Mouse (Mus musculus): ENCODE measurements around the gene Txlng. TPM values are rescaled to one million over a fixed set of nuclear protein-coding genes. Genes with fewer than 3 reads are reported as not detected.
A peak's percentile ranks its signal among the peaks of the same experiment; 100 is the strongest.

The Txlng gene
- 19.5 and 20.3 TPM in 2 replicates for polyA plus RNA-seq (2014; fragmentation: Nextera tagmentation; extraction: Ambion mirVana)

DNA sequence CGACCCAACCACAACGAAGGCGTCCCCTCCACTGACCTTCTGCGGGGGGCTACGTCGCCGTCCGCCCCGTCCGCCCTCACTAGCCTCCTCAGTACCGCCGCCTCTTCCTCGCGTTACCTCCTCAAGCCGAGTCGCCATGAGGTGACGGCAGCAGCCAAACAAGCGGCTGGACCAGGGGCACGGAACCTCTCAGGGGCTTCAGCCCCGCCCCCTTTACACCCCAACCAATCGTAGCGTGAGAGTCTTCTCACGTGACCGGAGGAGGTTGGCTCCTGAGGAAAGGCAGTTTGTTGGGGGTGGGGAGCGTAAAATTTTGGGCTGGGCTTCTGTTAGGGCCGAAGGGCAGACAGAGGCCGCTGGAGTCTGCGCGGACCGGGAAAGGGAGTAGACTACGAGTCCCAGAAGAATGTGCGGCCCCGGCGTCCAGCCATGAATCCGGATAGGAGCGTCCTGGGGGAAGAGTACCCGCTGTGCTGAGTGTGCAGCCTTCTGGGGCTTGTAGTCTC lies at the start of gene Txlng:
TSS of gene Txlng (minus strand) at position 252 of the 506 bp plus-strand sequence.
- Histone ChIP-seq H3K27me3 (ENCODE audit: control insufficient read depth, insufficient read depth, low read length) (no peaks in the 10 kb centered on the region; the same call in 1 of the 2 replicates), H3K4me3 (ENCODE audit: low read depth, low read length) (peak within 1 kb of the TSS; percentile 57), H3K4me2 (replicated peaks; ENCODE audit: low read depth, low read length) (peak within 1 kb of the TSS; percentile 81), H3K9me3 (ENCODE audit: control insufficient read depth, low read length) (no peaks in the 10 kb centered on the region), H3K36me3 (ENCODE audit: control insufficient read depth, insufficient read depth, low read length) (no peaks in the 10 kb centered on the region), H3K9ac (ENCODE audit: low read depth, low read length) (peak within 1 kb of the TSS; percentile 47; the same call in 1 of the 2 replicates), H3K27ac (ENCODE audit: low read depth, low read length) (no peak within 1 kb of the TSS), H3K4me1 (replicated peaks; ENCODE audit: control insufficient read depth, insufficient read depth, low read length) (no peaks in the 10 kb centered on the region)
- peak; percentile 97 for ATAC-seq (ENCODE audit: low FRiP score)
- DNase-seq (ENCODE audit: low spot score): peak; percentile 91
- WGBS: 12% methylated on average over 37 of the region's 37 CpGs

DNA sequence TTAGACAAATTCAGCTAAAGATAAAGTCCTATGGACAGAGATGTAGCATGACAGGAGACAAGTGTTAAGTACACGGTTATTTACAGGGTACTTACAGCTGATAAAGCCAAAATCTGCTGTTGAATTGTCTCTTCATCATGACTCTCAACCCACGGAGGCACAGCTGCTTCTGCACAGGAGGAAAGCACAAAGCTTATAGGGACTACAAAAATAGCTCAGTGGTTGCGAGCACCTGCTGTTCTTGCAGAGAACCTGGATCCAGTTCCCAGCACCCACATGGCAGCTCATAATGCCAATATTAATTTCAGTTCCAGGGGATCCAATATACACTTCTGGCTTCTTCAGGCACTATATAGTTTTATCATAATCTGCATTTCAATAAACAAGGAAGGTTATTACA lies 49.0 kb upstream of the Txlng start:
- H3K4me3 ChIP-seq (ENCODE audit: low read depth, low read length): no peak overlapping the region
- H3K4me2 ChIP-seq (replicated peaks; ENCODE audit: low read depth, low read length): no peak overlapping the region
- ATAC-seq (ENCODE audit: low FRiP score) (no peak), DNase-seq (ENCODE audit: low spot score) (no peak)
- no peak overlapping the region for H3K9ac ChIP-seq (ENCODE audit: low read depth, low read length)
- H3K4me1 ChIP-seq (replicated peaks; ENCODE audit: control insufficient read depth, insufficient read depth, low read length): no peaks in the 10 kb centered on the region
- H3K9me3 ChIP-seq (ENCODE audit: control insufficient read depth, low read length): no peaks in the 10 kb centered on the region
- H3K36me3 ChIP-seq (ENCODE audit: control insufficient read depth, insufficient read depth, low read length): no peaks in the 10 kb centered on the region
- no peaks in the 10 kb centered on the region for H3K27me3 ChIP-seq (ENCODE audit: control insufficient read depth, insufficient read depth, low read length)
- H3K27ac ChIP-seq (ENCODE audit: low read depth, low read length): no peak overlapping the region
- WGBS: 87% methylated on average over 3 of the region's 3 CpGs

DNA sequence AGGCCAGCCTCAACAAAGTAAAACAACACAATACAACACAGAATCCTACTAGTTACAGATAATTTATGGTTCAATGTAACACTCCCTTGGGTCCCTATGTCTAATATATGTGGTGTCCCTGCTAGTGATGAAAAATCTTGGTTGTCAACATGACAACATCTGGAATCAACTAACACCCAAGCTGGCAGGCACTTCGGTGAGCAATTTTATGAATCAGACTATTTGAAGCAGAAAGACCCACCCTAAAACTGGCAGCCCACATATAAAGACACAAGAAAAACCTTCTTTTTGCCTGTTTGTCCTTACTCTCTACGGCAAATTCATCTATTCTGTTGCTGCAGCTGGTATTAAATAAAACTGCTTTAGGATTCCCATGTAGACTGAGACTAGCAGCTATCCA lies 44.5 kb upstream of the Txlng start:
- Histone ChIP-seq H3K4me2 (replicated peaks; ENCODE audit: low read depth, low read length) (no peak overlapping the region), H3K27me3 (ENCODE audit: control insufficient read depth, insufficient read depth, low read length) (no peaks in the 10 kb centered on the region), H3K9ac (ENCODE audit: low read depth, low read length) (no peak overlapping the region), H3K9me3 (ENCODE audit: control insufficient read depth, low read length) (no peaks in the 10 kb centered on the region), H3K27ac (ENCODE audit: low read depth, low read length) (no peak overlapping the region), H3K36me3 (ENCODE audit: control insufficient read depth, insufficient read depth, low read length) (no peaks in the 10 kb centered on the region), H3K4me3 (ENCODE audit: low read depth, low read length) (no peak overlapping the region), H3K4me1 (replicated peaks; ENCODE audit: control insufficient read depth, insufficient read depth, low read length) (no peaks in the 10 kb centered on the region)
- no peak for ATAC-seq (ENCODE audit: low FRiP score)
- 85% methylated on average over 2 of the region's 2 CpGs for WGBS
- no peak for DNase-seq (ENCODE audit: low spot score)

DNA sequence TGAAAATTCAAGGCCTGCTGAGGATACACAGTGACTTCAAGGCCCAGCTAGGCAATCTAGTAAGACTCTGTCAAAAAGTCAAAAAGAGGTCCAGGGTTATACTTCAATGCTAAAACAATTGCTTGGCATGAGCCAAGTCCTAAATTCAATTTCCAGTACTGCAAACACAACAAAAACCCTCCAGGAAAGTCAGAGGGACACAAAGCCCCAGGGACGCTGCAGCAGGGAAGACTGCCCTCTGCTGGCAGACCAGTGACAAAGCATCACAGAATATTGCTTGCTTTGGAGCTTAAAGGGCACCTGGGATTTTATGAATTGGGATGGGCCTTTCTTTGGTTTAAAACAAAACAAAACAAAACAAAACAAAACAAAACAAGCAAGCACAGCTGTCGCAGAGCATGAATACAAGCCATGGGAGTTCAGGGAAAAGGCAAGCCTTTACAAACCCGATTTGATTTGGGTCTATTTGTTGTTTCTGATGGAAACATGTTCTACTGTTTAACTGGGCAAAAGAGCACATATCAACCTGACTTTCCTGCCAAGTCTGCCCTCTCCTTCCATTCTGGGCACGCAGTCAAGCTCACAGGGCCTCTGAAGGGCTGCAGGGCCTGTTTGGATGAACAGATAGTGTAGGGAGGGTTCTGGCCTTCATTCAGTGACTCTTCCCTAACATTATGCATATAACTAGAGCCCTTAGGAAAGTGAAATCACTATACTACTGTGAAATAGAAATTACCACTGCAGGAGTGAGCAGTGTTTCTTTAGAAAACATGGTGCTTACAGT lies 42.7 kb upstream of the Txlng start:
- no peaks in the 10 kb centered on the region for H3K36me3 ChIP-seq (ENCODE audit: control insufficient read depth, insufficient read depth, low read length)
- 45% methylated on average over 4 of the region's 4 CpGs for WGBS
- no peak overlapping the region for H3K4me2 ChIP-seq (replicated peaks; ENCODE audit: low read depth, low read length)

DNA sequence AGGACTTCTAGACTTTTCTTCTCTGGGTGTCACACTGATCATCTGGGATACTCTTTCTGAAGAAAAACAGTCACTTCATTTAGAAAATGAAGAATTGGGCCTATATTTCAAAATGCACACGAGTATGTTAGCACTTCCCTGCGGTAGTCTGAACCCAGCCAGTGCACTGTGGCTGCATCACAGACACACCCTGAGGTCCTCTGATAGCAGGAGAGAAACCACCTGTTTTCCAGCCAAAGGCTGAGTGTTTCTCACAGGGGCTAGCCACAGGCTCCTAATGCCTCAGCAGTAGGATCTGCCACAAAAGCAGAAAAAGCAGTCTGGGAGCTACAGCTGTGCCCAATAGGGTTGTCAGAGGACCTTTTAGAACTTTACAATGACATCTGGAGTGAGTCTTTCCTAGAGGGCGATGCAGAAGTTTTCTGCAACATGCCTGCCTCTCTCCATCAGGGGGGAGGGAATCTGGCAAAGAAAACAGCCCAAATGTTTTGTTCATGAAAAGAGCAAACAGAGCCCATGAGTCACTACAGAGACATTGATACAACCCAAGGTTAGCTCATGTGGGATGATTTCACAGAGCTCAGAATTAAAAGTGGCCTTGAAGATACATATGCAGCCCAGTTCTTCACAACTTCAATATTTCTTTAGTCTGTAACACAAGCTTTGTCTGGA lies 39.2 kb upstream of the Txlng start:
- Histone ChIP-seq H3K4me3 (ENCODE audit: low read depth, low read length) (no peak overlapping the region), H3K27ac (ENCODE audit: low read depth, low read length) (no peak overlapping the region), H3K27me3 (ENCODE audit: control insufficient read depth, insufficient read depth, low read length) (no peaks in the 10 kb centered on the region), H3K4me1 (replicated peaks; ENCODE audit: control insufficient read depth, insufficient read depth, low read length) (no peaks in the 10 kb centered on the region), H3K4me2 (replicated peaks; ENCODE audit: low read depth, low read length) (no peak overlapping the region), H3K36me3 (ENCODE audit: control insufficient read depth, insufficient read depth, low read length) (no peaks in the 10 kb centered on the region), H3K9ac (ENCODE audit: low read depth, low read length) (no peak overlapping the region), H3K9me3 (ENCODE audit: control insufficient read depth, low read length) (no peaks in the 10 kb centered on the region)
- WGBS: 84% methylated on average over 3 of the region's 3 CpGs
- ATAC-seq (ENCODE audit: low FRiP score) (no peak), DNase-seq (ENCODE audit: low spot score) (no peak)

More for the DNA sequence above, 42.7 kb upstream of the Txlng start:
- no peak for ATAC-seq (ENCODE audit: low FRiP score)
- peak; percentile 35 for DNase-seq (ENCODE audit: low spot score)
- Histone ChIP-seq H3K9me3 (ENCODE audit: control insufficient read depth, low read length) (no peaks in the 10 kb centered on the region), H3K9ac (ENCODE audit: low read depth, low read length) (no peak overlapping the region), H3K4me3 (ENCODE audit: low read depth, low read length) (no peak overlapping the region), H3K4me1 (replicated peaks; ENCODE audit: control insufficient read depth, insufficient read depth, low read length) (no peaks in the 10 kb centered on the region), H3K27me3 (ENCODE audit: control insufficient read depth, insufficient read depth, low read length) (no peaks in the 10 kb centered on the region), H3K27ac (ENCODE audit: low read depth, low read length) (no peak overlapping the region)

DNA sequence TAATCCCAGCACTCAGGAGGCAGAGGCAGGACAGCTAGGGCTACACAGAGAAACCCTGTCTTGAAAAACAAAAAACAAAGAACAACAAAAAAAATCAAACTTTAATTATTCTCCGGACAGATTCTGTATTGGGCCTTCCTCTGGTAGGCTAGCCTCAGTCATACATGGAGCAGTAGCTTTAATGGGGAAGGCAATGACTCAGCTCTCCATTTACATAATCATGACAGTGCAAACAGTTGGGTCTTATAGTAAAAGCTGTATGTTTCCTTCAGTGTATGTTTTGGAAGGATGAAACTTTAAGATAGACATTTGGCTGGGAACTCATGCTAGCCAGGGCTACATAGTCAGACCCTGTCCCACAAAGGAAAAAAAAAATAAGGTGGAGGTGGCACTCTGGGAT lies 19.4 kb upstream of the Txlng start:
- Histone ChIP-seq H3K9me3 (ENCODE audit: control insufficient read depth, low read length) (no peaks in the 10 kb centered on the region), H3K4me2 (replicated peaks; ENCODE audit: low read depth, low read length) (no peak overlapping the region), H3K36me3 (ENCODE audit: control insufficient read depth, insufficient read depth, low read length) (no peaks in the 10 kb centered on the region), H3K27ac (ENCODE audit: low read depth, low read length) (no peak overlapping the region), H3K4me1 (replicated peaks; ENCODE audit: control insufficient read depth, insufficient read depth, low read length) (no peaks in the 10 kb centered on the region), H3K27me3 (ENCODE audit: control insufficient read depth, insufficient read depth, low read length) (no peaks in the 10 kb centered on the region), H3K9ac (ENCODE audit: low read depth, low read length) (no peak overlapping the region), H3K4me3 (ENCODE audit: low read depth, low read length) (no peak overlapping the region)
- DNase-seq (ENCODE audit: low spot score) (no peak), ATAC-seq (ENCODE audit: low FRiP score) (no peak)
- WGBS: 85% methylated on average over 1 of the region's 1 CpGs

DNA sequence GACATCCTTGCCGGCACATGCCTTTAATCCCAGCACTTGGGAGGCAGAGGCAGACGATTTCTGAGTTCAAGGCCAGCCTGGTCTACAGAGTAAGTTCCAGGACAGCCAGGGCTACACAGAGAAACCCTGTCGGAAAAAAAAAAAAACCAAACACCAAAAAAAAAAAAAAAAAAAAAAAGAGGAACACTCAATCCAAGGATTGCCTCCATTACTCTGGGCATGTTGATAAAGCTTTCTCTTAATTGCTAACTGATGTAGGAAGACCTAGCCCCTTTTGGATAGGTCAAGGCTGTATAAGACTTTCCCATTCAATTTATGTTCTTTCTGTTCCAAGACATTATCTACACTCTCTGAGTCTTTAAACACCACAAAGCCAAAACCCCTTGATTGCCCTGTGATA lies 16.3 kb upstream of the Txlng start:
- H3K4me1 ChIP-seq (replicated peaks; ENCODE audit: control insufficient read depth, insufficient read depth, low read length): no peaks in the 10 kb centered on the region
- no peak overlapping the region for H3K4me3 ChIP-seq (ENCODE audit: low read depth, low read length)
- no peak overlapping the region for H3K4me2 ChIP-seq (replicated peaks; ENCODE audit: low read depth, low read length)
- no peak overlapping the region for H3K9ac ChIP-seq (ENCODE audit: low read depth, low read length)
- no peak for ATAC-seq (ENCODE audit: low FRiP score)
- WGBS: 91% methylated on average over 3 of the region's 3 CpGs
- no peaks in the 10 kb centered on the region for H3K9me3 ChIP-seq (ENCODE audit: control insufficient read depth, low read length)
- no peak overlapping the region for H3K27ac ChIP-seq (ENCODE audit: low read depth, low read length)
- H3K27me3 ChIP-seq (ENCODE audit: control insufficient read depth, insufficient read depth, low read length): no peaks in the 10 kb centered on the region
- H3K36me3 ChIP-seq (ENCODE audit: control insufficient read depth, insufficient read depth, low read length): no peaks in the 10 kb centered on the region
- DNase-seq (ENCODE audit: low spot score): no peak

DNA sequence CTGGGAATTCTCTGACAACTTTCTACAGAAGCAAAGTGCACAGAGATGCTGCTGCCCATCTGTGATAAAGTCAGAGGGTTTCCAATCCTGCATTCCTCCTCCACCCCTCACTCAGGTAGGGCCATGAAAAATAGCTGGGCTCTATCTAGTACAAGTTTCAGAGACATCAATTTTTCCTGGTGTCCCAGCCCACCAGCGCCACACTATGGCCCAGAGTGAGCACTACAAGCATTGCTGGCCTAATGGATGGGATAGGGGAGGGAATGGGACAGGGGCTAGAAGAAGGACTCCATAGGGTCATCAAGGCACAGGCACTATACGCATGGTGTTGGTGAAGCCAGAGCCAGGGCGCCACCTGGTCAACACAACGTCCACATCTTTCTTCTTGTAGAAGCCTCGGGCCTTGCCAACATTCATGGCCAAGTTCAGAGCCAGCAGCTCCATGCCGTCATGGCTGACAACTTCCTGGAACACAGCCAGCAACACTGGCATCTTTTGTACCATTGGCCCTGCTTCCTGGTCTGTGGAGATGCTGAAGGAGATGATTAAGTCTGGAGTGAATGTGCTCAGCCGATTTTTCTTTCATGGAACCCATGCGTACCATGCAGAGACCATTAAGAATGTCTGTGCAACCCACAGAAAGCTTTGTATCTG lies 15.3 kb upstream of the Txlng start:
- no peaks in the 10 kb centered on the region for H3K4me1 ChIP-seq (replicated peaks; ENCODE audit: control insufficient read depth, insufficient read depth, low read length)
- ATAC-seq (ENCODE audit: low FRiP score) (no peak), DNase-seq (ENCODE audit: low spot score) (no peak)
- H3K27ac ChIP-seq (ENCODE audit: low read depth, low read length): no peak overlapping the region
- no peaks in the 10 kb centered on the region for H3K36me3 ChIP-seq (ENCODE audit: control insufficient read depth, insufficient read depth, low read length)
- no peaks in the 10 kb centered on the region for H3K27me3 ChIP-seq (ENCODE audit: control insufficient read depth, insufficient read depth, low read length)
- no peaks in the 10 kb centered on the region for H3K9me3 ChIP-seq (ENCODE audit: control insufficient read depth, low read length)
- no peak overlapping the region for H3K4me2 ChIP-seq (replicated peaks; ENCODE audit: low read depth, low read length)
- WGBS: 73% methylated on average over 8 of the region's 8 CpGs
- H3K9ac ChIP-seq (ENCODE audit: low read depth, low read length): no peak overlapping the region
- no peak overlapping the region for H3K4me3 ChIP-seq (ENCODE audit: low read depth, low read length)
